Mouse (Mus musculus) monocyte, adult 59 days (primary cell): ENCODE results near the gene Gtpbp8. TPM values are rescaled to one million over a fixed set of nuclear protein-coding genes. Genes with fewer than 3 reads are reported as not detected.

Experiments used
- total RNA-seq, 2 experiments: library from RNA; stranded (reverse); gene quantifications; one replicate each; pipeline ENCODE4 v1.2.4; 2023

Gtpbp8 gene
- 10 to 100 TPM; 12.3 to 16.3 TPM for total RNA-seq

DNA sequence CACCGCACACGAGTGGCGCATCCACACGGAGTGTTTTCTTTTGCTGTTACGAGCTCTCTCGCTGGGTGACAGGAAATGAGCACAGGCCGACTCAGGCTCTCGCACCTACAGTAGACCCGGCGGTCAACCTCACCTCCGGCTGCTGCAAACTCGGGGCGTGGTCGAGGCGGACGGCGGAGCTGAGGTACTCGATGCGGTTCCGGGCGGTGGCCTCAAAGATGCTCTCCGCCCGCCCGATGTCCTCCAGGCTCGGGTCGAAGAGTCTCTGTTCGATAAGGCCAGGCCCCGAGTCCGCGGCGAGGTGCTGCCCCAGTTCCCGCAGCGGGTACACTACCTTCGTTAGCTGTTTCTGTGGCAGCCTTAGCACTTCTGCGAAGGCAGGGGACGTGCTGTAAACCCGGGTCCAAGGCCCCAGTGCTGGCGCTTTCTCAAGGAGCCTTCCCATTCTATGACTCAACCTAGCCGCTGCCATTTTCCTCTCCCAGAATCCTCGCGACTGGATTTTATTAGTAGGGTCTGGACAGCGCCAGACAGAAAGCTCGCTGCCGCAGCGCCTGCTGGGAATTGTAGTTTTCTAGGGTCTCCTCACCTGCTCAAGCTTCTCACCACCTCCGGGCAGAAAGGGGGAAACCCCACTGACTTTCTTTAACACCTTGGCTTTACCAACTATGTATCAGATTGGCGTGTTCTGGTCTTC, at the start of gene Gtpbp8:
Gene Gtpbp8, minus strand, starts transcription at position 498 of the 697 bp plus-strand sequence.

DNA sequence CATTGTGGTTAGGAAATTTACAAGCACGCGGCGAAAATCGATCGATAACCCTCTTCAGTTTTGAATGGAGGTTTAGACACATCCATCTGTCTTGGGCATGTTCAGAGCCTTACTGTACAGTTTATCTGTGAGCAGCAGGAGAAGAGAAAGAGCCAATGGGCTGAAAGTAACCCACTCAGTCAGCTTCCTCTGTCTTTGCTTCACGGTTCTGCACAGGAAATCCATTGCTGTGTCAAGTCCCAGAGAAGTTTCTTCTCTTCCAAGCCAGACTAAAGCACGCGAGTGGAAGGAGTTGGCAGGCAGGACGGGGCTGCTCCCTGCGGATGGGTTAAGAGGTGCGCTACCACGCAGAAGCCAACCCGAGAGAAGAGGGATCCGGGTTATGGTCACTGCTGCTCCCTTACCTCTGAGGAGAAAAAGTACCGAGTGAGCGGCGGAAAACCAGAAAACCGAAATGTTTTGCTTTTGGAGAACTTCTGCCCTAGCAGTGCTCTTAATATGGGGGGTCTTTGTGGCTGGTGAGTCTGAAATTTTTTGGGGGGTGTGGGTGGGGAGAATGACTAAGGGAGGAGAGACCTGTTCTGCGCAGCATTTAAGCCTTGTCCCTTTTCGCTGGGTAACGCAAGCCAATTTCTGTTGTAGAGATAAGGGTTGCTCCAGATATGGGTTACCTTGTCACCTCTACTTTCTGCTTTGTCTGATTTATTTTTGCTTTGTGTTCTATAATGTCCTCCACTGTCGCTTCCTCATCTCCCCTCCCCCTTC, 19.6 kb upstream of the Gtpbp8 start, which contains the start of gene Cd200r1:
Gene Cd200r1, plus strand, starts transcription at position 182 of the 765 bp plus-strand sequence.

DNA sequence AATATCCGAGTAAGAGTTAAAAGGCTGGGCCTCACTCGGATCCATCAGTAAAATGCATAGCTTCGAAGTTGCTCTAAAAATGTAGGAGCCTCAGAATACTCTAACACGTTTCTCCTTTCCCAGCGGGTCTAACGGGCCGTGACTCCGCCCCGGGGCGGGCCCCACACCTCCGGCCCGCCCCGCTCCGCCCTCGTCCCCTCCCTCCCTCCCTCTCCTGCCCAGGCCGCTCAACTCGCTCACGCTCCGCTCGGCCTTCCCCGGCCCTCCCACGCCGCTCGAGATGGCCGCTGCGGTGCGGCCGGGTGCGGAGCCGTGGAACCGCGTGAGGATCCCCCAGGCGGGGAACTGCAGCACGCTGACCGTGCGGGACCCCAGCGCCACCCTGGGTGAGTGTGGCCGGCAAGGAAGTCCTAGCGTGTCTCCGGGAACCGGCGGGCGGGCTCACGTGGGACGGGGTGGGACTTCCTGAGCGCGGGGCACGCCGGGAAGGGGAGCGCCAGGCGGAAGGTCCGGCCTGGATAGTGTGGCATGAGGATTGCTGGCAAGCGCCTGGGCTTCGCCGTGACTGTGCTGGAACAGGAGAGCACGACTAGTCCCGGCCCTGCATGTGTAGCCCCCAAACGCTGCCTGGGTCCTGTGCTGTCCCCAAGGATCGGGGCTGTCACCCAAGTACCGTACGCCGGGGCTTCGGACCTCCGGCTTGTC, 21.9 kb downstream of the Gtpbp8 start, which contains the start of gene Nepro:
Gene Nepro, plus strand, starts transcription at position 219 of the 705 bp plus-strand sequence.

Other genes with a start within 250 kb of the Gtpbp8 start
- under 1 TPM; 0.42 to 0.52 TPM for gene Boc, start 187.5 kb downstream of the Gtpbp8 start, total RNA-seq
- 10 to 100 TPM; 14.2 to 17.7 TPM for gene Nepro, start 22.1 kb downstream of the Gtpbp8 start, total RNA-seq
- 1 to 10 TPM; 8.7 to 9.9 TPM for gene Cd200r1, start 19.4 kb upstream of the Gtpbp8 start, total RNA-seq
- gene Cd200r4, start 65.4 kb upstream of the Gtpbp8 start, total RNA-seq = 1 to 10 TPM in 1 of 2 experiments, under 1 TPM in 1; 0.61 to 1.2 TPM
- gene Cd200r2, start 120.7 kb upstream of the Gtpbp8 start, total RNA-seq = not detected
- 1 to 10 TPM in 1 of 2 experiments, under 1 TPM in 1; 0.45 to 1.7 TPM for gene Cd200r3, start 197.3 kb upstream of the Gtpbp8 start, total RNA-seq